Mouse (Mus musculus): ENCODE measurements at regions not wholly inside any gene's neighbourhood (a gene's known extent, or its start where the extent isn't known, plus 50 kb on each side); places are given as distances from the start of the nearest gene placed in this dataset.

GRCm38 (mm10) chr10:85242701-85243100, 57.8 kb upstream of the Cry1 start:
- H3K4me3 ChIP-seq (replicated peaks) = no peak overlapping the region
- H3K27ac ChIP-seq = no peak overlapping the region
- H3K36me3 ChIP-seq = no peaks in the 10 kb centered on the region
- H3K4me2 ChIP-seq = no peak overlapping the region
- no peak for ATAC-seq (ENCODE audit: insufficient read depth, low FRiP score, low read depth)
- no peaks in the 10 kb centered on the region for H3K27me3 ChIP-seq (replicated peaks)
- WGBS = 82% methylated on average over 7 of the region's 7 CpGs
- H3K9me3 ChIP-seq = no peaks in the 10 kb centered on the region
- no peaks in the 10 kb centered on the region for H3K4me1 ChIP-seq
- no peak overlapping the region for H3K9ac ChIP-seq

DNA sequence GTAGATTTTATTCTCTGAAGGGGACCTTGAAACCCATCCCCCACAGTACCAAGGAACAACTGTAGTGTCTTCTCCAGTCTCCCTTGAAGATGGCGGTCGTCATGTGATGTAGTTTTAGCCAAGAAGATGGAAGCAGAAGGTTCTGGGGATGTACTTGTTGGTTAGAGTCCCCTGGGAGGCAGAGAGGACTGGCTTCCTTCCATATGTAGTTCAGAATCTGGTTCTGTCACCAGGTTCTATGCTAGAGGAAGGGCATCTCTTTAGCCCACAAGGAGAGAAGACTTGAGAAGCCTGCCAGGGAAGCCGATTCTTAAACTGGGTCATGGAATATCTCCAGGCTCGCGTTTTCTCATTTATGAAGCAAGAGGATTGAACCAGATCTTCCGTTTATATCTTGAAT, 58.7 kb upstream of the Cry1 start:
- Histone ChIP-seq H3K4me1 (no peaks in the 10 kb centered on the region), H3K4me3 (replicated peaks) (no peak overlapping the region), H3K27ac (no peak overlapping the region), H3K4me2 (no peak overlapping the region), H3K27me3 (replicated peaks) (no peaks in the 10 kb centered on the region), H3K9ac (no peak overlapping the region), H3K9me3 (no peaks in the 10 kb centered on the region), H3K36me3 (no peaks in the 10 kb centered on the region)
- 92% methylated on average over 6 of the region's 6 CpGs for WGBS
- ATAC-seq (ENCODE audit: insufficient read depth, low FRiP score, low read depth) = no peak

DNA sequence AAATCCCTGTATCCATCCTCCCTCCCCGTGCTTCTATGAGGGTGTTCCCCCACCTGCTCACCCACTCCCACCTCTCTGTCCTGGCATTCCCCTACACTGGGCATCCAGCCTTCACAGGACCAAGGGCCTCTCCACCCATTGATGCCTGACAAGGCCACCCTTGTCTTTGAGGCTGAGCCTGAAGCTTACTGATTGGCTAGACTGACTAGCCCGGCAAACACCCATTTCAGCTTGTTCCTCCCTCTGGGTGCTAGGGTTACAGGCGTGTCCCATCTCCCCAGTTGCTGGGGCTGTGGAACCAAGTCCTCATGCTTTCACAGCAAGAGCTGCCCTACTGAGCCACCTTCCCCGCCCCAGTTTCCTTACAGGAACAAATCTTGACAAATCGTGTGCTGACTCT, 80.9 kb upstream of the Cry1 start:
- no peak overlapping the region for H3K9ac ChIP-seq
- H3K27ac ChIP-seq = no peak overlapping the region
- H3K36me3 ChIP-seq = no peaks in the 10 kb centered on the region
- no peak for ATAC-seq (ENCODE audit: insufficient read depth, low FRiP score, low read depth)
- H3K4me3 ChIP-seq (replicated peaks) = no peak overlapping the region
- no peak overlapping the region for H3K4me2 ChIP-seq
- 35% methylated on average over 5 of the region's 5 CpGs for WGBS
- no peaks in the 10 kb centered on the region for H3K9me3 ChIP-seq
- no peaks in the 10 kb centered on the region for H3K4me1 ChIP-seq
- no peaks in the 10 kb centered on the region for H3K27me3 ChIP-seq (replicated peaks)

DNA sequence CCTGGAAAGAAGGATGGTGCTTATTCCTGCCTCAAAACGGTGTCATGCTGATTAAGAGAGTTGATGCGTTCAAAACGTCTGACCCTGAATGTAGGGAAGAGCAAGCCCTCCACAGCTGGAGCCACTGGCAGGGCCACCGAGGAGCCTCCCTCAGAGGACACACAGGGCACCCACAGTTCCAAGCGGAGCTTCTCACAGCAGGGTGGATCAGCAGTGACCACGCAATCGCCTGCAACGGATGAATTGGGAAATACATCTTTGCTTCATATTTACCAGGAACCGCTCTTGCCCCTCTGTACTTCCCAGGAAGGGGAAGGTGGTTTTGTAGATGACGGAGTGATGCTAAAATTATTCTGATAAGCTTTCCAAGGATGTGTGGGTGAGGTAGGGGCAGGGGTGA, 81.3 kb upstream of the Cry1 start:
- 31% methylated on average over 10 of the region's 10 CpGs for WGBS
- no peaks in the 10 kb centered on the region for H3K36me3 ChIP-seq
- H3K4me1 ChIP-seq = no peaks in the 10 kb centered on the region
- H3K4me3 ChIP-seq (replicated peaks) = no peak overlapping the region
- H3K27ac ChIP-seq = no peak overlapping the region
- no peak overlapping the region for H3K4me2 ChIP-seq
- no peak for ATAC-seq (ENCODE audit: insufficient read depth, low FRiP score, low read depth)
- H3K9me3 ChIP-seq = no peaks in the 10 kb centered on the region
- no peak overlapping the region for H3K9ac ChIP-seq
- H3K27me3 ChIP-seq (replicated peaks) = no peaks in the 10 kb centered on the region

GRCm38 (mm10) chr10:85266796-85267195, 81.9 kb upstream of the Cry1 start:
- H3K4me3 ChIP-seq (replicated peaks) = no peak overlapping the region

DNA sequence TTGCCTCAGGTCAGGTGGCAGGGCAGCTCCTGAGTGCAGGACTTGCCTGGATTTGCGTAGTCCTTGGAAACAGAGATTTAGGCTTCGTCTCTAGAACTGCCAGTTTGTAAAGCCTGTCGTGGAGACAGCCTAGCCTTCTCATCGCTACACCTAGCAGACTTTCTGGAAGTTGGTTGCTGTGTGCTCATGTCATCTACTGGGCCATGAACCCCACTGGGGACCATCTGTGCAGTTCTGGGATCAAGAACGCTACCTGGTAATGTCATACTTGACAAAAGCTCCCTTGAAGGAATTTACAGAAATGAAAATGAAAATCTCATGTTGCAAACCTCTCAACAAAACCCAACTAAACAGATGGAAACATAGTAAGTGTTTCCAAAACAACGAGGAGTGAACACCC, 85.3 kb upstream of the Cry1 start:
- no peak overlapping the region for H3K4me3 ChIP-seq (replicated peaks)
- WGBS = 77% methylated on average over 6 of the region's 6 CpGs
- no peak for ATAC-seq (ENCODE audit: insufficient read depth, low FRiP score, low read depth)

More at GRCm38 (mm10) chr10:85266796-85267195, 81.9 kb upstream of the Cry1 start:
- no peak for ATAC-seq (ENCODE audit: insufficient read depth, low FRiP score, low read depth)
- no peaks in the 10 kb centered on the region for H3K27me3 ChIP-seq (replicated peaks)
- no peak overlapping the region for H3K9ac ChIP-seq
- H3K9me3 ChIP-seq = no peaks in the 10 kb centered on the region
- 67% methylated on average over 4 of the region's 4 CpGs for WGBS
- H3K36me3 ChIP-seq = no peaks in the 10 kb centered on the region
- H3K27ac ChIP-seq = no peak overlapping the region
- no peak overlapping the region for H3K4me2 ChIP-seq
- H3K4me1 ChIP-seq = no peaks in the 10 kb centered on the region

GRCm38 (mm10) chr10:85276793-85277192, 91.9 kb upstream of the Cry1 start:
- H3K4me1 ChIP-seq = no peaks in the 10 kb centered on the region
- no peak overlapping the region for H3K4me2 ChIP-seq
- no peaks in the 10 kb centered on the region for H3K9me3 ChIP-seq
- H3K27ac ChIP-seq = no peak overlapping the region
- no peaks in the 10 kb centered on the region for H3K27me3 ChIP-seq (replicated peaks)
- no peak overlapping the region for H3K4me3 ChIP-seq (replicated peaks)
- WGBS = 86% methylated on average over 2 of the region's 2 CpGs
- H3K9ac ChIP-seq = no peak overlapping the region
- no peaks in the 10 kb centered on the region for H3K36me3 ChIP-seq
- ATAC-seq (ENCODE audit: insufficient read depth, low FRiP score, low read depth) = no peak

More for the DNA sequence above, 85.3 kb upstream of the Cry1 start:
- H3K4me2 ChIP-seq = no peak overlapping the region
- H3K9me3 ChIP-seq = no peaks in the 10 kb centered on the region
- no peaks in the 10 kb centered on the region for H3K27me3 ChIP-seq (replicated peaks)
- H3K4me1 ChIP-seq = no peaks in the 10 kb centered on the region
- no peak overlapping the region for H3K9ac ChIP-seq
- H3K36me3 ChIP-seq = no peaks in the 10 kb centered on the region
- H3K27ac ChIP-seq = no peak overlapping the region

GRCm38 (mm10) chr10:85291733-85292476, 94.7 kb upstream of the Btbd11 start:
- H3K9me3 ChIP-seq = no peaks in the 10 kb centered on the region
- 75% methylated on average over 5 of the region's 5 CpGs for WGBS
- H3K27ac ChIP-seq = no peak overlapping the region
- H3K36me3 ChIP-seq = no peaks in the 10 kb centered on the region
- no peaks in the 10 kb centered on the region for H3K4me1 ChIP-seq
- no peak overlapping the region for H3K9ac ChIP-seq
- no peaks in the 10 kb centered on the region for H3K27me3 ChIP-seq (replicated peaks)
- ATAC-seq (ENCODE audit: insufficient read depth, low FRiP score, low read depth) = no peak
- H3K4me2 ChIP-seq = no peak overlapping the region
- H3K4me3 ChIP-seq (replicated peaks) = no peak overlapping the region

- no peaks in the 10 kb centered on the region for H3K36me3 ChIP-seq
- no peak overlapping the region for H3K9ac ChIP-seq
- H3K27me3 ChIP-seq (replicated peaks) = no peaks in the 10 kb centered on the region
- WGBS = 79% methylated on average over 2 of the region's 2 CpGs
- no peaks in the 10 kb centered on the region for H3K4me1 ChIP-seq
- H3K4me2 ChIP-seq = no peak overlapping the region
- no peaks in the 10 kb centered on the region for H3K9me3 ChIP-seq
- no peak for ATAC-seq (ENCODE audit: insufficient read depth, low FRiP score, low read depth)
- H3K4me3 ChIP-seq (replicated peaks) = no peak overlapping the region
- H3K27ac ChIP-seq = no peak overlapping the region
These were observed 94.1 kb upstream of the Btbd11 start for GRCm38 (mm10) chr10:85292477-85292855.

GRCm38 (mm10) chr10:85293071-85293783, 93.4 kb upstream of the Btbd11 start:
- no peak for ATAC-seq (ENCODE audit: insufficient read depth, low FRiP score, low read depth)
- no peaks in the 10 kb centered on the region for H3K36me3 ChIP-seq
- no peak overlapping the region for H3K27ac ChIP-seq
- no peaks in the 10 kb centered on the region for H3K27me3 ChIP-seq (replicated peaks)
- H3K4me2 ChIP-seq = no peak overlapping the region
- H3K9ac ChIP-seq = no peak overlapping the region
- H3K4me1 ChIP-seq = no peaks in the 10 kb centered on the region
- no peaks in the 10 kb centered on the region for H3K9me3 ChIP-seq
- no peak overlapping the region for H3K4me3 ChIP-seq (replicated peaks)
- 63% methylated on average over 9 of the region's 9 CpGs for WGBS

DNA sequence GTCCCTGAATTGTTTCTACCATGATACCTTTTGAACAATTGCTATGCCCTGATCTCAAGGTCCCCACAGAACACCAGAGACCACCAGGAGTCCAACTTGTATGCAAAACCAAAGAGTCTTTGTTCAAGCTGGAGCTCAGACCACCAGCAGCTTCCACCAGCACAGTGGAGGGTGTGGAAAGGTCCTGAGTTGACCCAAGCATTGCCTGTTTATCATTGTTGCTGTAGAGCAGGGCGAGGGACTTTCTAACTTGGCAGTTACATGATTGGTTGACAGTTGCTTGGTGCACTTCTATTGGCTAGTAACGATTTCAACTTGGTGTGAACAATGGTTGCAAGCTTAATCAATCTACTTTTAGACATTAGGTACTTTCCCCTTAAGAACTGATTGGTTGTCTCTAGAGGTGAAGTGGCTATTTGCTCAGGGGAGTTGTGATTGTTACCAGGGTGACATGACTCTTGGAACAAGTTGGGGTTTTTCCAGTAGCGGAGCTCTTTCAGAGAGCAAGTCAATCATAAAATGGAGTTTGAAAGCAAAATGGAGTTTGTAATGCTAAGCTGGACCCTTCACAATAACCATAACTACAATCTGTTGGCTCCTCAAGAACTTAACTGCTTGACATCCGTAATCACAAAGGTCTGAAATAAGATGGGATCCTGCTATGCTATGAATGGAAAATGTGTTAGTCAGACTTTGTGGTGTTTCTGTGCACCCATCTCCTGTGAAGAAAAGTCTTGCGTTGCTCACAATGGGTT, 91.3 kb upstream of the Btbd11 start:
- no peaks in the 10 kb centered on the region for H3K36me3 ChIP-seq
- H3K4me2 ChIP-seq = no peak overlapping the region
- no peak overlapping the region for H3K9ac ChIP-seq
- H3K27ac ChIP-seq = no peak overlapping the region
- H3K27me3 ChIP-seq (replicated peaks) = no peaks in the 10 kb centered on the region
- 73% methylated on average over 5 of the region's 5 CpGs for WGBS
- no peaks in the 10 kb centered on the region for H3K9me3 ChIP-seq
- H3K4me1 ChIP-seq = no peaks in the 10 kb centered on the region
- ATAC-seq (ENCODE audit: insufficient read depth, low FRiP score, low read depth) = no peak
- H3K4me3 ChIP-seq (replicated peaks) = no peak overlapping the region

DNA sequence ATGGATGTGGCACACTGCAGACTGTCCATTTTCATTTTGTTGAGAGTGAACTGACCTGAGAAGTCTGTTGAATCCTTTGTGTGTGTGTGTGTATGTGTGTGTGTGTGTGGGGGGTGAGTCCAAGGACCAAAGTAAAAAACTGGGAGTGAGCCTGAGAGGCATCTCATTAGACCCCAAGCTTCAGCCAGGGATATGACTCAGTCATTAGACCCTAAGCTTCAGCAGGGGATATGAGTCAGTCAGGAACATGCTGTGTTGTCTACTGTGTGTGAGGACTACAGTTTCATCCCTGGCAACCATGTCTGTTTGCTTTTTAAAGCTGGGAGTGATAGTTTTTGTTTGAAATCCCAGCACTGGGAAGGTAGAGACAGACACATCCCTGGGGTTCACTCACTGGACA, 74.8 kb upstream of the Btbd11 start:
- no peak overlapping the region for H3K27ac ChIP-seq
- H3K4me3 ChIP-seq (replicated peaks) = no peak overlapping the region
- H3K9me3 ChIP-seq = no peaks in the 10 kb centered on the region
- no peak for ATAC-seq (ENCODE audit: insufficient read depth, low FRiP score, low read depth)
- H3K4me1 ChIP-seq = no peaks in the 10 kb centered on the region
- H3K36me3 ChIP-seq = no peaks in the 10 kb centered on the region
- no peaks in the 10 kb centered on the region for H3K27me3 ChIP-seq (replicated peaks)
- H3K9ac ChIP-seq = no peak overlapping the region
- H3K4me2 ChIP-seq = no peak overlapping the region
